Mouse (Mus musculus) adipocyte (in vitro differentiated cells): Measurements from ENCODE around the gene Bmp7.

Experiments
- DNase-seq: peaks from one replicate; pipeline ENCODE4 v3.0.0-alpha.2; 2016; ENCODE audit warnings: low spot score

Gene Bmp7

DNA sequence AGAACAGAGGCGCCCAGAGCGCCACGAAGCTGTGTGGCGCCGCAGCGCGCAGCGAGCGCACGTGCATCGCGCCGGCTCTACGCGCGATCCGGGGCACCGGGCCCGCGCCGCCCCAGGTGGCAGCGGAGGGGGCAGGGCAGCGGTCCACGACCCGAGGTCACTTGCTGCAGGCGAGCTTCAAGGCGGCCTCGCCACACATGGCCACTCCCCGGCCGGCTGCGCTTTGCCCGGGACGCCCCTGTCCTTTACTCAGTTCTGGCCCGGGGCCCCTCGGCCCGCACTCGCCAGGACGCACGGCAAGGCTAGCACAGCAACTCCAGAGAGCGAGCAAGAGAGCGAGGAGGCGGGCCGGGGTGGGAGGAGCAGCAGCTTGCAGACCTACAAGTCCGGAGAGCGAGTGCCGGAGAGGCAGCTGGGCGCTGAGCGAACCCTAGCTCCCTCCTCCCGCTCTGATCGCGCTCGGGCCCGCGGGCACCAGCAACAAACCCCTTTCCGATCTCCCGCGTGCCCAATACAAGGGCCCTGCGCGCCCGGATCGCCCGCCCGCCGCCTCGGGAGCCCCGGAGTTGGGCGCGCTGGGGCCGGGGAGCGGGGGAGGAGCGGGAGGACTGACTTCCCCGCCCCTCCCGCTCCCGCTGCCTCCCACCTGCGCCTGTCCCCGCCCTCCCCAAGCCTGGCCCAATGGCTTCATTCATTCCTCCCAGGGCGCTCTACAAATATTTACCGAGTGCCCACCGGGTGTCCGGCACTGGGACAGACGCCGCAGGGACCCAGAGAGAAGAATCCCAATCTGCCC is at the start of gene Bmp7:
Gene Bmp7, minus strand, starts transcription at position 319 of the 796 bp plus-strand sequence.
- no peak for DNase-seq

DNA sequence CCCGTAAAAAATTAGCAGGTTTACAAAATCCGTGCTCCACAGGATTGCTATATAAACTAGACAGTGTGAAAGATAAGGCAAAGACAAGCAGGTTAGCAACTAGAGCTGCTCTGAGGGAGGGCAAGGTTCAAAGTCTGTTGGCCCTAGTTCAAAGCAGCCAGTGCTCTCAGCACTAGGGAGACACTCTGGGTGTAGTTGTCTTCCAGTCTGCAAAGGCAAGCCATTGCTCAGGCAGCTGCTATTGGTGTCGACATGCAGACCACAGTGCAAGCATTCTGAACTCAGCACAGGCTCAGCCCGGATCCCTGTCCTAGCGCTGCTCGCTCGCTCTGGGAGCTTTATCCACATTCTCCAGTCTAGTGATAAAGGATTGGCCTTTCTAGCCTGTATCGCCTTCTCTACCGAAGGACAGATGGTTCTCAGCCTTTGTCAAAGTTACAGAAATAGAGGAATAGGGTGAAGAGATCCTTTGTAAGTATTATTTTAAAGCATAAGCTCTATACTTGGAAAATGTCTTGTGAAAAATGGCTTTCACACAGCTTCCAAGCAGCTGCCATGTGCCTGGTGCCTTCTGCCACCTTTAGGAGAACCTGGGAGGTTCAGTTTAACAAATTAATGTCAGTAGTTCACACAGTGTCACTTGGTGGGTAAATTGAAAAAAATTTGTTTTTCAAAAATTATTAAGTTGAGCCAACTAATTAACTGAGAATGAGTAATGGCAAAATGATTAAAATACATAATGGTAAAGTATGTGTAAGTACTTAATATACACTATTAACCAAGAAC is 42.8 kb upstream of the Bmp7 start:
- no peak for DNase-seq

DNA sequence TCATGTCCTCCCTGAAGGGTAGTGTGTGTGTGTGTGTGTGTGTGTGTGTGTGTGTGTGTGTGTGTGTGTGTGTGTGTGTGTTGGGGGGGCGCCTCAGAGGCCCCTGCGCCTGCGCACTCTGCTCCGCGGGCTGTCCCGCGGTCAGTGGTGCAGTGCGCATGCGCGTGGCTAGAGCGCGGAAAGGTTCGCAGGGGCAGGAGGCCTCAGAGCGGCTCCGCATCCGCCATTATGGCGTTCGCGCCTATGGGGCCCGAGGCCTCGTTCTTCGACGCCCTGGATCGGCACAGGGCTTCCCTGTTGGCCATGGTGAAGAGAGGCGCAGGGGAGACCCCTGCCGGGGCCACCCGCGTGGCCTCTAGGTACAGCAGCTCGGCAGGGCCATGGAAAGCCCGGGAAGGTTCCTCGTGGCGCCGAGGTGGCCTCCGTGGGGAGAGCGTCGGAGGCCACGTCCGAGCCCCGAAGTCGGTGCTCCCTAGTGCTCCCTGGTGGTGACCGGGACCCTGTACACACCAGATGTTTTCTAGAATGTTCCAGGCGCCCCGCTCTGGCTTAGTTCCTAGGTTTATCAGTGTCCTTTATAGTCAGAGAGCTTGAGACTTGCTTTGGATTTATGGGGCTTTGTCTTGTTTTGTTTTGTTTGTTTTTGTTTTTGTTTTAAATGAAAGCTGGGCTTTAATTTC is 39.7 kb upstream of the Bmp7 start:
- DNase-seq, result no peak

DNA sequence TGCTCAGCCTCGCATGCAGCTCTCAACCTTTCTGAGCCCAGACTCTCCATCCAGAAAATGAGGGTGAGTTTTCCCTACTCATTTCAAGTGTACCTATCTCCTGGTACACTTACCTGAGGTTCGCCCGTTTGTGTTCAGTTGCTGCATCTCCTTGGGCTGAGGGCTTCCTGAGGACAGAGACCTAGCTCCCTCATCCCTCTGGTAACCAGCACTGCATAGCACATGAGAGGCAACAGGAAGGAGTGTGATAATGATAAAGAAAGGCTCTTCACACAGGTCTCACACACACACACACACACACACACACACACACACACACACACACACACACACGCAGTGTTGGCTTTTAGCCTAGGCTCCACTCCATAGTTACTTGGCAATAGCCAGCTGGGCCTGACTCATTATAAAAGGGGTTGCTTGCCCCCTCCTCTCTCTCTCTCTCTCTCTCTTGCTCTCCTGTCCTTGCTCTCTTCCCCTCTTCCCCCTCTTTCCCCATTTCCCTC is 38.1 kb upstream of the Bmp7 start:
- no peak for DNase-seq

DNA sequence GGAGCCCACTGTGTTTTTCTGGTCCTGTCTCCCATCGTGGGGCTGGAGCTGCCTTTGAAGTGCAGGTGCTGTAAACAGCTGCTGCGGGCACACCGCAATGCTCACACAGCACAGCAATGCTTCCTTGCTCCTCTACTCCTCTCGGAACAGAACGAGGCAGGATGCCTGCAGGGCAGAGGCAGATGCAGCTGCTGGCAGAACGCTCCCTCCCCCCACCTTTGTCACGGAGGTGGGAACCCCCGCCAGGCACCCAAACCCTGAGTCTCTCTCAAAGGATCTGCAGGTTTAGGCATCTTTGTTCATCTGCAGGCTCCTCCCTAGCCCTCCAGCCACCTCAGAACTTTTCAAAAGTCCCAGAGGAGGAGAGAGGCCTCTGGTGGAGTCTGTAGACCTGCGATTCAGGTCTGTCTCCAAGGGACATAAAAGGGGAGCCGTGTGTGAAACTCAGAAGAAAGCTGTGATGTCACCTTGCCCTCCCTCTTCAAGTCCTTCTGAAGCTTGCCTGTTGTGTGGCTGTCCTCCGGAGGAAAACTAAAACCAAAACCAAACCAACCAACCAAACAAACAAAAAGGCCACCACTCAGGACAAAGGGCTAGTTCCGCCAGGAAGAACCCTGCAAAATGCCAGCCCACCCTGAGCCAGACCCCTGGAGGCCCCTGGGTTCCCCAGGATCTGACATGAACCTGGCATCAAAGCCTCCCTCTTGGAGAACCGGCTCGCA is 37.4 kb upstream of the Bmp7 start, which contains the start of gene Spo11:
Gene Spo11, plus strand, starts transcription at position 292 of the 722 bp plus-strand sequence.
- no peak for DNase-seq

DNA sequence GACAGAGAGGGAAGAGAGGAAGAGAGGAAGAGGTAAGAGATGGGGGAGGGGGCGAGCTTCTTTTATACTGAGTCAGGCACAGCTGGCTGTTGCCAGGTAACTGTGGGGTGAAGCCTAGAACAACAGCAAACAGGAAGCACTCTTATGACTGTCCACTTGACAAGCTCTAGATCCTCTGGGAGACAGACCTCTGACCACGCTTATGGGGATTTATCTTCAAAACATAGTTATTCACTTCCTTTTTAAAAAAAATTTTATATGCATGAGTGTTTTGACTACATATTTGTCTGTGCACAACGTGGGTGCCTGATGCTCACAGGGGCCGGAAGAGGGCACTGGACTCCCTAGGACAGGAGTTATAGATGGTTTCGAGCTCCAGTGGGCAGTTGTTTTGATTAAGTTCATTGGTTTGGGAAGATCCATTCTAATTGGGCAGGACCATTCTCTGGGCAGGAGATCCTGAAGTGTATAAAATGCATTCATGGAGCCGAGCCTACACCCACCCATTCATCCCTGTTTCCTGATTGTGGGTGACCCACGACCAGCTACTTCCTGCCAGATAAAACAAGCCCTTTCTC is 36.6 kb upstream of the Bmp7 start:
- no peak for DNase-seq

DNA sequence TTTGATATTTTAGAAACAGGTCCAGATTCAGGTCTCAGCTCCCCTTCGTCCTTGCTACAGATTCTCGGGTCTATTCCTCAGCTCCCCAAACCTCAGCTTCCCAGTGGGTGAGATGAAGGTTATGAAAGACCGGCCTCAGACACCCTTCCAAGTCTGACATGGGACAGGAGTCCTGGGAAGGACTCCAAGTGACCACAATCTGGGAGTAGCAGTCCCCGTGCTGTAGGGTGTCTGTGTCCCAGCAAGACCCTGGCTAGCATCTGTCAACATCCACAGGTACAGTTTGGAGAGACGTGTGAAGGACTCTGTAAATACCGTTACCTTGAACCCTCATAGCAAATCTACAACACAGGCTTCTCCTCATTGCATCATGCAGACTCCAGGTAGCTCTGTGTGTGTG is 35.0 kb upstream of the Bmp7 start:
- no peak for DNase-seq

DNA sequence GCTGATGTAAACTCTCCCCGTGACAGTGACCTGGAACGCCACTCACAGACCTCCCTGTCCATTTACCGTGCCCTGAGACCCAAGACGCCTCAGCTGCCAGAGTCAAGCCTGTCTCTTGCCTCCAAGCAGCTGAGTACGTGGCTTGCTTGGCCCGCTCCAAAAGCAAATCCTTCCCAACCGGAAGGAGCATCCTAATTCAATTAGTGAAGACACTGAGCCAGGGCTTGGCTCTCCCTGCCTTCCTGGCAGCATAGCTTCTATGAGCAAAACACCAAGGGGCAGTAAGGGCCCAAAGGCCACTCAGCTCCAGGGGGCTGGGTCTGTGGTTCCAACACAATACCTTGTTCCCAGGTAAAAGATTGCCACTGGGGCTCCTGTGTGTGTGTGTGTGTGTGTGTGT is 34.6 kb upstream of the Bmp7 start:
- DNase-seq, result no peak

DNA sequence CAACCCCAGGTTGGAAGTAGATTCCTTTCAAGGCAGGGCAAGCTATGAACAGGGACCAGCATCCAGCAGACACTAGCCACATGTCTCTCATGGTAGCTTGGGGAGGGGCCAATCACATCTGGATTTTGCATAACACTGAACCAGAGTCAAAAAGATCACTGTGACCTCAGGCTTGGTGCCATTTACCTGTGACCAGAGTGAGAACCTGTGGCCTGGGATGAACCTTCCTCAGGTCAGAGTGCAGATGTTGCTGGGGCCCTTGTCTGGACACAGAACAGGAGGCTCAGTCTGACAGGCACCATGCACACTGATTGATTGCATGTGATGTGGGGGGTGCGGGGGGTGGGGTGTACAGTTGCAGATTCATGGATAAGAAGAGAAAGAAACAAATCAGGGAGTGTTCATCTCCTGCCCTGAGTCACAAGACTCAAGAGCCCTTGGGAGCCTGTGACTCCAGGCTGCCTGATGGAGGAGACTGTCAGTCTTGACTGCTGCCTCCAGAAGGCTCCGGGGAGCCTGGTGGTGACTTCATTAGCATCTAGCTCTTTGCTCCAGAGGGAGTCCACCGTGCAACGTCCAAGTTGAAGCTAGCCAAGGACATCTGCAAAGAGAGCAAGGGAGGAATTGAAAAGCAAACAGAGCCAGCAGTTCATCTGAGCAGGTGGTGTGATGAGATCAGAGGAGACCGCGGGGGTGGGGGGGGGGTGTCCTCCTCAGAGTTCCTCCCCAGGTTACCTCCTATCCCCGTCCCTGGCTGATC is 33.9 kb upstream of the Bmp7 start:
- no peak for DNase-seq

DNA sequence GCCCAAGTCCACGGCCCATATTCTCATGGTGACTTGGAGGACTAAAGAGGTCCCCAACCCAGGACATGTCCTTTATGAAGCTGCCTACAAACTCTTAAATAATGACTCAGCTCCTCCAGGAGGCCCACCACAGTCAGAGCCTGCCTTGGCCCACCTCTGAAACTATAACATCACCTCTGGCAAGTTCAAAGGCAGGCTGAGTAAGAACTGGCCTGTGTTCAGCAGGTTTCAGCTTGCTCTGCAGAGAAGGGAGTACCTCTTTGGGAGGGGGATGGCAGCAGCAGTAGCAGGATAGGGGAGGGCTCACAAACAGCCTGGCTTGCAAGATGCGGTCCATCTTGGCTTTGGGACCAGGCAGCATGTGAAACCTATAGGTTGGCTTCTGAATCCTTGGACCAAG is 31.7 kb upstream of the Bmp7 start:
- DNase-seq, result no peak

DNA sequence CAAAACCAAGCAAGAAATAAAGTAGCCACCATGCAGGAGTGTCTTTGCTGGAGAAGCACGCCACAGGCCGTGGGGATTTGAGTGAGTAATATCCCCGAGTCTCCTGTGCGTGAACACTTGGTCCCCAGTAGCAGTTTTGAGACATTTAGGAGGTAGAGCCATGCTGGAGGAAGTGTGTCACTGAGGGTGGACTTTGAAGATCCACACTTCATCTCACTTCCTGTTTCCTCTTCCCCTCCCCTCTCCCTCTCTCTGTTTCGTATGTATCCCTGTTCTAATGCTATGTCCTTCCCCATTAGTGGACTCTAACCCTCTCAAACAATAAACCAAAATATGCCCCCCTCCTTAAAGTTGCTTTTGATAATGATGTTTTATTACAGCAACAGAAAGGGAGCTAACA is 26.4 kb upstream of the Bmp7 start:
- no peak for DNase-seq

DNA sequence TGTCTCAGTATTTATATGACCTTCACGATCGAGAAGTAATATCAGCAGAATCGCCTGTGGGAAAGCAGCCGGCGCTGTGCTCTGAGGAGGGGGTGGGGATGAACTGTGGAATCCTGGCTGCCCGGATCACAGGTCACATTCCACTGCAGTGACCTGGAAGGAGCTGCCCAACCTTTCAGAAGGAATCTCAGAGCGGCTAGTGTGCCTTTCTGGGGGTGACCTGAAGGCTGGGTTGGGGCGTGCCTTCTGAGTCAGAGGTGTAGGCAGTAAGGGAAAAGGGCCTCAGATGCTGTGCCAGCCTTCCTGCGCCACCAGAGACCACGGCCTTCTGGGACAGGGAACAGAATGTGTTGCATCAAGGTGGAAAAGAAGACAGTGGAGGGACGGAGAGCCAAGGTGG is 25.1 kb upstream of the Bmp7 start:
- no peak for DNase-seq

DNA sequence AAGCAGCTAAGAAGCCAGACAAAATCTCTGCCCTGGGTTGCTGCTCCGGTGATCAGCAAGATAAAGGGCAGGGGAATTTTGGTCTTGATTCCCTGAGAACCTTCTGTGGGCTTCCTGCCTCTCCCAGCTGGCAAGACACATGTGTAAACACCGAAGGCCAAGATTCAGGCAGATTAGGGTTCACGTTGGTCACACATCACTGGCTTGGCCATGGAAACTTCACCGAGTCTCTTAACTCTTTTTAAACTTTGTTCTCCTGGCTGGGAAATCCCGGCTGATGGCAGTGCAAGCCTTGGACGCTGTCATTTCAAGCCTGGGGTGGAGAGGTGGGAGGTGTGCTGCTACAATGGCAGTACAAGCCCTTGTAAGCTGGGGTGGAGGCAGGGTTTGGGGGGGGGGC is 21.1 kb upstream of the Bmp7 start:
- DNase-seq, result no peak

DNA sequence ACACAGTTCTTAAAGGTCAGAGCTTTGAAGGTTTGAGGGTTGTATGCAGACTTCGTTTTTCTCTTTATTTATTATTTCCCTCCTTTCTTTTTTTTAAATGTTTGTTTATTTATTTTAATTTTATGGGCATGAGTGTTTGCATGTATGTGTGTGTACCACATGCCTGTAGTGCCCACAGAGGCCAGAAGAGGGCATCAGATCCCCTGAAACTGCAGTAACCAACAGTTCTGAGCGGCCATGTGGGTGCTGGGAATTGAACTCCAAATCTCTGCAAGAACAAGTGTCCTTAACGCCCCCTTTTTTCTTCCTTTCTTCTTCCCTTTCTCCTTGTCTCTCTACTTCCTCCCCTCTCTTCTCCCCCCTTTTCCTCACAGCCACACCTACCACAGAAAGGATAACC is 20.2 kb upstream of the Bmp7 start:
- DNase-seq, result no peak

DNA sequence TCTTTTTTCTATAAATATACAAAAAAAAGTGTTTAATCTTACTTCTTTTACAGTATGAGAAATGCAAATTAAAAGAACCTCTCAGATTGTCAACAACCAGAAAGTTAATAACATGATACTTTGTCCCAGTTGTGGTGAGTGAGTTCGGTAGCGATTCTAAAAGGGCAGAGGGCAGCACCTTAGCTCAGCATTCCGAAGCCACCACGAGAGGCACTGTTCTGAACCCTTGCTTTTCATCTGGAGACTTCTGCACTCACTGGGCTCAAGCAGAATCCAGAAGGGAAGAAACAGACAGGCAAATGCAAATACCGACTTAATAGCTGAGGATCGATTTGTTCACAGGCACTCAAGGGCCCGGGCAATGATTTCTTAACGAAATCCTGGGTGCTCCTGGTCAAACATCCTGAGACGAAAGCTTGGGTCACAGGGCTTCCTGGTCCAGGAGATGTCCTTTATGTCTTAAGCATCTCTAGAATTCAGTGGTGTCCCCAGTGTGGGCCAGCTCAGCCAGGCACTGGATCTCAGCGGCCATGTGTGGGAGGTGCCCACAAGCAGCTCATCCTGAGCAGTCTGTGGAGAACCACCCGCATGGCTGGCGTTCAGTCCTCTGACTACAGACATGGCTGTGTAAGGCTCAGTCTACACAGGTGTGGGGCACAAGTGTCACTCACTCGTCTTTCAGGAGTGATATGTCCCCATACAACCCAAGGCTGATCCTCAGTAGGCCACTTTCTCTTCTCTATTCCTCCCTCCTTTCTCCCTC is 19.1 kb upstream of the Bmp7 start:
- peak; percentile 31 for DNase-seq

DNA sequence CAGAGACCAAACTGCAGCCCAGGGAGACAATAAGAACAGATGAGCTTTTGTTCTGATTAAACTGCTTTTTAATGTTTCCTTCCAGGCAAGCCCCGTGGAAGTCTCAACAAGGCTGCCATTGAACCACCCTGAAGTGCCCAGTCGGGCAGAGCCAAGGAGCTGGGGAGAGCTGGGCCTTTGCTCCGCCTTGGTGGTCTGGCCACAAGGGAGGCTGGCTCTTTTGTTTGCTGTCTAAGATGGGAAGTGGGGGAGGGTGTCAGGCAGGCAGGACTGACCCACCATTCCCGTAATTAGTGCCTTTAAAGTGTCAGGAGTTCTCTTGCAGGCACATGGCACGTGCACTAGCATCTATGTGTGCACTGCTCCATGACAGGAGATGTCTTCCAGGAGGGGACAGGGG is 18.5 kb upstream of the Bmp7 start:
- no peak for DNase-seq

DNA sequence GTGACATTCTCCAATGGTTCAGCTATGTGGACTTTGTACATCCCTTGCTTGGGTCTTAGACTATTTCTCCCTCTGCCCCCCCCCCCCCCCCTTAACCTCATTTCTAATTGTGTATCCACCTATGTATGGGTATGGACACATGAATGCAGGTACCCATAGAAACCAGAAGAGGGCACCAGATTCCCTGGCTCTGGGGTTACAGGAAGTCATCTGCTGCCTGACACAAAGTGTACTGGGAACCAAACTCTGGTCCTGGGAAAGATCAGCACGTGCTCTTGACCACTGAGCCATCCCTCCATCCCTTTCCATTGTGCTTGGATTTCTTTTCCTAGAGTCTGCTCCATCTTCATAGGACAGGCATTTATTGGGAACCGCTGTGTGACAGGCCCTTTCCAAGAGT is 11.9 kb upstream of the Bmp7 start:
- DNase-seq, result no peak

DNA sequence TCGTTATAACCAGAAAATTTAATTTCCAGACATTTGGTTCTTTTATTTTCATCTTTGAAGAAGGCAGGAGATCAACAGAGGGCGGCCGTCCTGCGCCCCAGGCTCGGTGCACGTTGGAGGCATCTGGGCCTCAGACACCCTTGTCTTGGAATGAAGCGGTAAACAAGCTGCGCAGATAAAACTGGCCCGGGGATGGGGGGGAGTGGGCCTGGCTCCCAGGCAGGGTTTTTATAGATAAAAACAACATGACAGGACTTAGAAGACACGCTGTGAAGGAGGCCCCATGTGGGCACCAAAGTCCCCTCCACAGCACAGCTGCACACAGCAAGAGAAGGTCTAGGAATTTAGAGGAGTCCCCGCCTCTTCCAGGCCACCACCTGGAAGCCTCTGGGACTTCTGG is 10.6 kb upstream of the Bmp7 start:
- DNase-seq, result no peak

DNA sequence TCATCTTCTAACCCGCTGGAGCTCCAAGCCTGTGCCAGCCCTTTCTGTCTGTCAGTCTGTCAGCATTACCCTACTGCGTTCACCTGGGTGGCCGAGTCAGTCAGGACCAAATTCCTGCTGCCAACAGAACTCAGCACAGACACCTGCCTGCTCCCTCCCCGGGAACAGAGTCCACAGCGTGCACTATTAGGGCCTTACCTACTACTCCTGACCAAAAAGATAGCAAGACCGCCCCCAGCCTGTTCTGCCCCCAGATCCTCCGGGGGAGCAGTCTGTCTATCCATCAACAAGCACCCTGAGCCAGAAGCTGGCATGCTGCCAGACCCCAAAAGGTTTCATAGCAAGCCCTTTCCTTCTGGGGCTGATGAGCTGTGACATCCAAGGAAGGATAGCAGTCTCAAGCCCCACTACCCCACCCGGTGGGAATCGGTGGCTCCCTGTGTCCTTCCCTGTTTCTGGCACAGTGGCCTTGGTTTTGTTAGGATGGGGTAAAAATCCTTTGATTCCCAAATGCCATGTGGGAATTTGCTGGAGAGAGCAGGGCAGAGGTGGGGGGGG is 10.1 kb upstream of the Bmp7 start:
- DNase-seq, result no peak

DNA sequence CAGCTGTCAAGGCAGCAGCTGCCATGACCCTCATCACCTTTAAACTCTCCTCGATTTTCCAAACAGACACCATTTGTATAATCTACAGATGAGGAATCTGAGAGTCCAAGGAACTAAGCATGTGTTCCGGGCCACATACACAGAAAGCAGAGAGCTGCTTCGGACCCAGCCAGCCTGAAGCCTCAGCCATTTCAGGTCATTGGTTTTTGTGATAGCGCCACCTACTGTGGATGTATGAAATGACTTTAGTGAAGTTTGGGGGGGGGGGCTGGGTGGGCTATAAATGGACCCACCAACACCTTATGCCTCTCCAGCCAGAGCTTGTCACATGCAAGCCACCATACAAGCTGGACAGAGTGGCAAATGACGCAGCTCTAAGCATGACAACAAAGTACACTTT is 8.9 kb upstream of the Bmp7 start:
- no peak for DNase-seq
